Mouse (Mus musculus) midbrain, embryonic 14.5 days (tissue): ENCODE results near the gene Proz. TPM values are rescaled to one million over a fixed set of nuclear protein-coding genes. Genes with fewer than 3 reads are reported as not detected.

Source experiments
- ATAC-seq: fragments of 200-750 bp; cut with Nextera tagmentation; 2 replicates; pipeline ENCODE4 v1.8.0; 2017; ENCODE audit warnings: moderate number of reproducible peaks, moderate library complexity; ENCODE audit not compliant: low FRiP score, low TSS enrichment
- DNase-seq: peaks from one replicate; pipeline ENCODE4 v3.0.0-alpha.2; 2015
- H3K27ac ChIP-seq: fragments of 300-500 bp; sonication (generic); replicated peaks from 2 replicates; pipeline ENCODE4 v1.5.1; 2014; ENCODE audit warnings: mild to moderate bottlenecking, low read depth, low read length, moderate library complexity
- H3K27me3 ChIP-seq: fragments of 300-500 bp; sonication (generic); 2 replicates; pipeline ENCODE4 v1.6.1; 2014; ENCODE audit warnings: low read length, control low read depth, mixed read lengths; ENCODE audit not compliant: control insufficient read depth, insufficient read depth
- H3K36me3 ChIP-seq: fragments of 300-500 bp; sonication (generic); 2 replicates; pipeline ENCODE4 v1.6.1; 2014; ENCODE audit warnings: low read length, control low read depth; ENCODE audit not compliant: control insufficient read depth, insufficient read depth
- H3K4me1 ChIP-seq: fragments of 300-500 bp; sonication (generic); 2 replicates; pipeline ENCODE4 v1.6.1; 2014; ENCODE audit warnings: mild to moderate bottlenecking, antibody characterized with exemption, low read length, control low read depth; ENCODE audit not compliant: control insufficient read depth, insufficient read depth
- H3K4me2 ChIP-seq: fragments of 300-500 bp; sonication (generic); 2 replicates; pipeline ENCODE4 v1.6.1; 2014; ENCODE audit warnings: mild to moderate bottlenecking, low read length, moderate library complexity
- H3K4me3 ChIP-seq: fragments of 300-500 bp; sonication (generic); replicated peaks from 2 replicates; pipeline ENCODE4 v1.5.1; 2014; ENCODE audit warnings: low read depth, low read length
- H3K9ac ChIP-seq: fragments of 300-500 bp; sonication (generic); replicated peaks from 2 replicates; pipeline ENCODE4 v1.6.1; 2014; ENCODE audit warnings: mild to moderate bottlenecking, low read length, moderate library complexity
- H3K9me3 ChIP-seq: fragments of 300-500 bp; sonication (generic); 2 replicates; pipeline ENCODE4 v1.6.1; 2016; ENCODE audit warnings: low read length, control low read depth, mixed read lengths; ENCODE audit not compliant: control insufficient read depth
- WGBS: fragments of 180-500 bp; shearing (Covaris S2); extraction: QIAGEN DNeasy Blood & Tissue Kit; methylation state at CpG from one replicate; pipeline ENCODE4 v1.1.7; 2014; 5-methylcytosine and 5-hydroxymethylcytosine counted together
- polyA plus RNA-seq: library from polyadenylated mRNA; unstranded; fragments of >200 nt; fragmentation: Nextera tagmentation; extraction: Ambion mirVana; gene quantifications from 2 replicates; pipeline ENCODE4 v1.2.1, GENCODE M21; 2014

Proz gene
- 1.4 TPM in 2 replicates for polyA plus RNA-seq

- ATAC-seq = no peak
- WGBS = 82% methylated on average over 17 of the region's 17 CpGs
- Histone ChIP-seq H3K36me3 (no peaks in the 10 kb centered on the region), H3K27me3 (no peaks in the 10 kb centered on the region), H3K4me1 (no peaks in the 10 kb centered on the region), H3K9me3 (no peaks in the 10 kb centered on the region), H3K4me2 (no peak within 1 kb of the TSS), H3K27ac (no peak within 1 kb of the TSS), H3K4me3 (no peak within 1 kb of the TSS), H3K9ac (no peak within 1 kb of the TSS)
- DNase-seq = no peak
These were observed at the start of gene Proz for GRCm38 (mm10) chr8:13060441-13061150. TSS of gene Proz (plus strand) at chr8:13060914.

GRCm38 (mm10) chr8:13019560-13019959 is 41.2 kb upstream of the Proz start:
- no peak overlapping the region for H3K9ac ChIP-seq
- H3K4me2 ChIP-seq = no peak overlapping the region
- no peak overlapping the region for H3K4me3 ChIP-seq
- H3K9me3 ChIP-seq = no peaks in the 10 kb centered on the region
- no peaks in the 10 kb centered on the region for H3K27me3 ChIP-seq
- WGBS = 69% methylated on average over 4 of the region's 4 CpGs
- no peaks in the 10 kb centered on the region for H3K4me1 ChIP-seq
- H3K27ac ChIP-seq = no peak overlapping the region
- DNase-seq (no peak), ATAC-seq (no peak)
- H3K36me3 ChIP-seq = peaks cover 70% of the 10 kb centered on the region

- ATAC-seq (no peak), DNase-seq (no peak)
- H3K27me3 ChIP-seq = no peaks in the 10 kb centered on the region
- no peak overlapping the region for H3K27ac ChIP-seq
- no peaks in the 10 kb centered on the region for H3K4me1 ChIP-seq
- peaks cover 47% of the 10 kb centered on the region for H3K36me3 ChIP-seq
- H3K4me3 ChIP-seq = no peak overlapping the region
- no peaks in the 10 kb centered on the region for H3K9me3 ChIP-seq
- H3K9ac ChIP-seq = no peak overlapping the region
- no peak overlapping the region for H3K4me2 ChIP-seq
- 95% methylated on average over 8 of the region's 8 CpGs for WGBS
These were observed 38.9 kb upstream of the Proz start for GRCm38 (mm10) chr8:13021830-13022229.

- H3K9me3 ChIP-seq = no peaks in the 10 kb centered on the region
- H3K9ac ChIP-seq = no peak within 1 kb of the TSS
- WGBS = 68% methylated on average over 10 of the region's 10 CpGs
- H3K27me3 ChIP-seq = no peaks in the 10 kb centered on the region
- H3K4me3 ChIP-seq = no peak within 1 kb of the TSS
- H3K4me1 ChIP-seq = no peaks in the 10 kb centered on the region
- H3K4me2 ChIP-seq = no peak within 1 kb of the TSS
- DNase-seq (no peak), ATAC-seq (no peak)
- no peak within 1 kb of the TSS for H3K27ac ChIP-seq
- H3K36me3 ChIP-seq = peaks cover 10% of the 10 kb centered on the region
These were observed 35.1 kb upstream of the Proz start, which contains the start of gene F7 for GRCm38 (mm10) chr8:13025487-13026224. TSS of gene F7 (plus strand) at chr8:13026034.

- Histone ChIP-seq H3K4me1 (no peaks in the 10 kb centered on the region), H3K9ac (no peak overlapping the region), H3K9me3 (no peaks in the 10 kb centered on the region), H3K4me3 (no peak overlapping the region), H3K27me3 (no peaks in the 10 kb centered on the region), H3K4me2 (no peak overlapping the region), H3K27ac (no peak overlapping the region), H3K36me3 (no peaks in the 10 kb centered on the region)
- 87% methylated on average over 5 of the region's 5 CpGs for WGBS
- ATAC-seq (no peak), DNase-seq (no peak)
These were observed 33.1 kb upstream of the Proz start for GRCm38 (mm10) chr8:13027615-13028014.

- no peak overlapping the region for H3K27ac ChIP-seq
- ATAC-seq (no peak), DNase-seq (no peak)
- no peak overlapping the region for H3K4me3 ChIP-seq
- H3K4me2 ChIP-seq = no peak overlapping the region
- H3K27me3 ChIP-seq = no peaks in the 10 kb centered on the region
- H3K9ac ChIP-seq = no peak overlapping the region
- no peaks in the 10 kb centered on the region for H3K4me1 ChIP-seq
- H3K9me3 ChIP-seq = no peaks in the 10 kb centered on the region
- WGBS = 82% methylated on average over 5 of the region's 5 CpGs
- H3K36me3 ChIP-seq = no peaks in the 10 kb centered on the region
These were observed 32.2 kb upstream of the Proz start for GRCm38 (mm10) chr8:13028482-13028881.

GRCm38 (mm10) chr8:13036346-13036812 is 24.3 kb upstream of the Proz start:
- no peaks in the 10 kb centered on the region for H3K9me3 ChIP-seq
- H3K27ac ChIP-seq = no peak overlapping the region
- H3K4me2 ChIP-seq = no peak overlapping the region
- H3K36me3 ChIP-seq = no peaks in the 10 kb centered on the region
- ATAC-seq (no peak), DNase-seq (no peak)
- H3K27me3 ChIP-seq = no peaks in the 10 kb centered on the region
- H3K9ac ChIP-seq = no peak overlapping the region
- H3K4me1 ChIP-seq = peaks cover 2% of the 10 kb centered on the region; the same call in 1 of the 2 replicates
- 92% methylated on average over 10 of the region's 10 CpGs for WGBS
- H3K4me3 ChIP-seq = no peak overlapping the region

GRCm38 (mm10) chr8:13037015-13037414 is 23.7 kb upstream of the Proz start, which contains the start of gene F10:
TSS of gene F10 (plus strand) at chr8:13037308.
- peaks cover 2% of the 10 kb centered on the region; the same call in 1 of the 2 replicates for H3K4me1 ChIP-seq
- no peak within 1 kb of the TSS for H3K4me3 ChIP-seq
- no peak within 1 kb of the TSS for H3K4me2 ChIP-seq
- H3K9me3 ChIP-seq = no peaks in the 10 kb centered on the region
- ATAC-seq (no peak), DNase-seq (no peak)
- no peak within 1 kb of the TSS for H3K27ac ChIP-seq
- WGBS = 76% methylated on average over 7 of the region's 7 CpGs
- H3K9ac ChIP-seq = 0 out of 2 replicates have a peak within 1 kb of the TSS, but pooled peaks have one; percentile 2
- no peaks in the 10 kb centered on the region for H3K36me3 ChIP-seq
- no peaks in the 10 kb centered on the region for H3K27me3 ChIP-seq
